Mouse (Mus musculus): ENCODE measurements around the gene Hint3. TPM values are rescaled to one million over a fixed set of nuclear protein-coding genes. Genes with fewer than 3 reads are reported as not detected.

Gene Hint3
- polyA plus RNA-seq, 1 experiment from 2014 or later: 21.2 TPM

Other genes starting within 250 kb of the Hint3 start
- gene Trmt11, start 28.9 kb downstream of the Hint3 start, polyA plus RNA-seq (2015; fragmentation: Nextera tagmentation; extraction: Ambion mirVana): 19.1 and 19.8 TPM in 2 replicates
- 25.6 and 26.1 TPM in 2 replicates for gene Ncoa7, start 173.7 kb upstream of the Hint3 start, polyA plus RNA-seq (2015; fragmentation: Nextera tagmentation; extraction: Ambion mirVana)
- 5.1 and 5.3 TPM in 2 replicates for gene Hey2, start 213.2 kb upstream of the Hint3 start, polyA plus RNA-seq (2015; fragmentation: Nextera tagmentation; extraction: Ambion mirVana)